8 mouse cellular contexts compared by ENCODE assay signal in genomic region chr10:122985515-122986319, GRCm38 (mm10).
DNase-seq lines count a peak whose midpoint lies in the region; ATAC-seq and TF ChIP-seq lines count a peak whose summit lies in the region.

No protein-coding gene starts in this region.

- no peaks in the 10 kb centered on the region for H3K27me3 ChIP-seq in heart, embryonic 12.5 days (replicated peaks)
- no peaks in the 10 kb centered on the region for H3K27me3 ChIP-seq in kidney, postnatal 0 days (ENCODE audit: insufficient read depth, low read length)
- no peaks in the 10 kb centered on the region for H3K27me3 ChIP-seq in liver, embryonic 13.5 days

- peak overlapping the region; percentile 100 for H3K9ac ChIP-seq in heart, embryonic 12.5 days
- H3K9ac ChIP-seq in kidney, postnatal 0 days (ENCODE audit: low read depth, low read length): peak overlapping the region; percentile 100
- H3K9ac ChIP-seq in liver, embryonic 13.5 days: peak overlapping the region; percentile 99

- H3K4me1 ChIP-seq in heart, embryonic 12.5 days (replicated peaks): peaks cover 44% of the 10 kb centered on the region
- peaks cover 12% of the 10 kb centered on the region for H3K4me1 ChIP-seq in kidney, postnatal 0 days (replicated peaks; ENCODE audit: insufficient read depth, low read length)
- H3K4me1 ChIP-seq in liver, embryonic 13.5 days (replicated peaks): peaks cover 42% of the 10 kb centered on the region

- peaks cover 15% of the 10 kb centered on the region for H3K36me3 ChIP-seq in heart, embryonic 12.5 days
- H3K36me3 ChIP-seq in kidney, postnatal 0 days (ENCODE audit: insufficient read depth, low read length): 0 out of 2 replicates have a peak, but pooled peaks cover 3% of the 10 kb centered on the region
- peaks cover 21% of the 10 kb centered on the region for H3K36me3 ChIP-seq in liver, embryonic 13.5 days

- H3K4me2 ChIP-seq in heart, embryonic 12.5 days: peak overlapping the region; percentile 71
- H3K4me2 ChIP-seq in kidney, postnatal 0 days (ENCODE audit: low read length): peak overlapping the region; percentile 70
- H3K4me2 ChIP-seq in liver, embryonic 13.5 days: peak overlapping the region; percentile 84

- TF ChIP-seq POLR2A in brain, embryonic 14.5 days (IDR thresholded peaks at IDR 0.05; ENCODE audit: borderline replicate concordance, extremely low read depth, insufficient read depth, insufficient read length, poor library complexity, severe bottlenecking): peak; percentile 88

- ATAC-seq in erythroblast, adult 5-6 weeks (replicated peaks; ENCODE audit: low FRiP score, poor library complexity, severe bottlenecking): peak; percentile 52
- ATAC-seq in heart, embryonic 12.5 days (ENCODE audit: insufficient number of reproducible peaks, low FRiP score): peak; percentile 90
- peak; percentile 91 for ATAC-seq in kidney, postnatal 0 days (replicated peaks; ENCODE audit: low FRiP score, low read depth)
- peak; percentile 87 for ATAC-seq in liver, embryonic 13.5 days (ENCODE audit: low read depth)

- H3K4me3 ChIP-seq in heart, embryonic 12.5 days: peak overlapping the region; percentile 100
- H3K4me3 ChIP-seq in kidney, postnatal 0 days (replicated peaks; ENCODE audit: low read depth, low read length): peak overlapping the region; percentile 97
- peak overlapping the region; percentile 95 for H3K4me3 ChIP-seq in liver, embryonic 13.5 days (replicated peaks)

- no peak for TF ChIP-seq CTCF in brain, embryonic 14.5 days (IDR thresholded peaks at IDR 0.05; ENCODE audit: borderline replicate concordance, extremely low read depth, insufficient read depth, insufficient read length)
- TF ChIP-seq CTCF in kidney, postnatal 0 days (IDR thresholded peaks at IDR 0.05; ENCODE audit: low read depth): no peak

- peak overlapping the region; percentile 100 for H3K27ac ChIP-seq in heart, embryonic 12.5 days (ENCODE audit: poor library complexity, severe bottlenecking)
- peak overlapping the region; percentile 100 for H3K27ac ChIP-seq in kidney, postnatal 0 days
- H3K27ac ChIP-seq in liver, embryonic 13.5 days: peak overlapping the region; percentile 96

- peak; percentile 88 for DNase-seq in CD4-positive helper T cell, adult 2 months (ENCODE audit: low read depth, low spot score)
- DNase-seq in brain, embryonic 14.5 days (ENCODE audit: low read depth): peak; percentile 95
- DNase-seq in kidney, postnatal 0 days (ENCODE audit: low spot score): peak; percentile 89
- DNase-seq in liver, embryonic 13.5 days: peak; percentile 67
- peak; percentile 85 for DNase-seq in naive thymus-derived CD4-positive, alpha-beta T cell, adult 2 months (ENCODE audit: low read depth)
- DNase-seq in spleen, postnatal 4 days (ENCODE audit: low spot score in 2 of 2): peak; percentile 75 to 90

- no peaks in the 10 kb centered on the region for H3K9me3 ChIP-seq in heart, embryonic 12.5 days (replicated peaks)
- no peaks in the 10 kb centered on the region for H3K9me3 ChIP-seq in kidney, postnatal 0 days (replicated peaks; ENCODE audit: low read length)
- no peaks in the 10 kb centered on the region for H3K9me3 ChIP-seq in liver, embryonic 13.5 days (replicated peaks)

- WGBS in heart, embryonic 12.5 days: 1% methylated on average over 82 of the region's 115 CpGs
- WGBS in kidney, postnatal 0 days: 0% methylated on average over 35 of the region's 115 CpGs
- WGBS in liver, embryonic 13.5 days (ENCODE audit: insufficient replicate concordance): under 1% methylated on average over 70 of the region's 115 CpGs

Comparison
In these comparisons a context has a peak if more than half of its experiments do, and no peak if none do; other contexts are left out.
1. Peak in every context shown above with its lines: DNase-seq, ATAC-seq, H3K4me3 ChIP-seq and H3K27ac ChIP-seq.